Mouse (Mus musculus) naive thymus-derived CD4-positive, alpha-beta T cell, adult 2 months (primary cell): Measurements from ENCODE around the gene Tmem44.
"Not testable (repeated sequence)": the region's sequence is repeated elsewhere in the genome, so short reads cannot be mapped to it uniquely, and the experiment has no call there.

ENCODE experiments used
- DNase-seq: peaks from one replicate; pipeline ENCODE4 v3.0.0-alpha.2; 2011; ENCODE audit warnings: low read depth

Gene Tmem44

DNA sequence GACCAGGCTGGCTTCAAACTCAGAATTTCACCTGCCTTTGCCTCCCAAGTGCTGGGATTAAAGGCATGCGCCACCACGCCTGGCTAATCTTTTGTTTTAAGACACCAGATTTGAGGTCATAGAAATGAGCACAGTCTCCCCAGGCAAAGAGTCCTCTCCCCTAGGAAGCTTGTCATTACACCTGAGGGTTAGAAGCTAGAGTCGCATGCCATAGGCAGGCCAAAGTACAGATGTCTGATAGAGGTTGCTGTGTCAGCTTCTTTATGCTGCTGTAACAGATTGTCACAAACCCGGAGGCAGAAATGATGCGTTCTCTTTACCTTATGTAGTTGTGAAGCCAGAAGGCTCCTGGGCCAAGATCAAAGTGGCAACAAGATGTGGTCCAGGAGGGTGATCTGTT is 53.3 kb downstream of the Tmem44 start:
- no peak for DNase-seq

DNA sequence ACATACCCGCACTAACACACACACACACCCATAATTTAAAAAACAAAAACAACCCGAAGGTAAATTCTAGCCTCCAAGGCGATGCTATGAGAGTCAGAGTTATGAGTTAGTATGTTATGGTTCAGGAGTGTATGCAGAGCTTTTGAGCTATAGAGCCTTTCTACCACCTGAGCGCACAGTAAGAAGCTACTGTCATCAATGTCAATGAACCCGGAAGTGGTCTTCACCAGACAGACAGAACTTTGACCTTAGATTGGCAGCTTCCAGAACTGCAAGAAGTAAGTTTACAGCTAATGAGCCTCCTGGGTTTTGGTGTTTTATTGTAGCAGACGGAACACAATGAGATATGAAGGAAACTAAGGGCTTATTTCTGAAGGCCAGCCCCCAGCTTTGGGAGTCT is 55.8 kb downstream of the Tmem44 start:
- no peak for DNase-seq

DNA sequence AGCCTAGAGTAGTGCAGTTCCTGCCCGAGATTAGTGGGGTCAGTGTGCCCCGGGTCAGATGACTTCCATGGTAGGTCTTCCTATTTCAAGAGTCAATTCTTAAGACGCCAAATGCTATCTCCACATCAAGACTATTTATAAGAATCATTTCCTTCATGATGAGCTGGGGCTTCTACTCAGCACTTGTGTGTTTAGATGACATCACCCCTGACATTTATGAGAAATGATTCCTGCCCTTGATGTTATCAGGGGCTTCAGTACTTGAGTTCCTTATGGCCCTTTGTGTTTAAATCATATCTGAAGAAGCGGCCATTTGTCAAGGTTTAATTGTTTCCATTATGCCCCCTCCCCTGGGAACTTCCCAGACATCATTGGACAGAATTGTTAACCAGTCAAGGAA is 58.9 kb downstream of the Tmem44 start:
- no peak for DNase-seq

DNA sequence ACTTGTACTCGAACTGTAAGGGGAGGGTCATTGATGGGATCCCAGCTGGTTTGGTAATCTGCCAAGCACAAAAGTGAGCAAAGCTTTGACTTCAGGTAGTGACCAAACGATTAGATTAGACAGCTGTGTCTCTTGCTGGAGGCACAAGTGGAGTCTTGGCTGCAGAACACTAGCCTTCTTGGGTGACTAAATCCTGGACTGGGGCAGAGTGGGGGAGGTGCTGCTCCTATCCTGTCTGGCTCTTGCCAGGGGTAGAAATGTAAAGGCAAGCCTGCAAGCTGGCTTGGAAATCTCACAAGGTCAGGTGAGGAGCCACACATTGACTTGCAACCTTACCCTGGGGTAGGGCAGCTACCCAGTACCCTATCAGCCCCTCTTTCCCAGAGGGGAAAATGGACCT is 59.9 kb downstream of the Tmem44 start:
- DNase-seq = no peak

DNA sequence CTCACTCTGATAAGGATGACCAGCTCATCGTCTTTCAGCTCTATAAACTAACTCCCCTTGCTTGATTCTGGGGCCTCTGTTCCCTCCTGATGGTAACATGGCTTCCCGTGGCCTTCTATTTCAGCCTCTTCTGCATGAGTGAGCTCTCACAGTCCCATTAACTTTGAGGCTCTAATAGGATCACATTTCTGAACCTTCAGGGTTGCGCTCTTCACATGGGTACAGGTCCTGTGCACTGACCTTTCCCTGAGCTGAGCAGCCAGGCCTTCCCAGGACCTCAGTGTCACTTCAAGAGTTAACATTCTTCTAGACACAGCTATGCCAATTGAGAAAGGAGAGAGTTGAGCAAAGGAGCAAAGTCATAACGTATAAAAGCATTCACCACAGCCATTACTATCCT is 60.3 kb downstream of the Tmem44 start:
- no peak for DNase-seq

GRCm38 (mm10) chr16:30489662-30490061 is 61.0 kb downstream of the Tmem44 start:
- DNase-seq = no peak

DNA sequence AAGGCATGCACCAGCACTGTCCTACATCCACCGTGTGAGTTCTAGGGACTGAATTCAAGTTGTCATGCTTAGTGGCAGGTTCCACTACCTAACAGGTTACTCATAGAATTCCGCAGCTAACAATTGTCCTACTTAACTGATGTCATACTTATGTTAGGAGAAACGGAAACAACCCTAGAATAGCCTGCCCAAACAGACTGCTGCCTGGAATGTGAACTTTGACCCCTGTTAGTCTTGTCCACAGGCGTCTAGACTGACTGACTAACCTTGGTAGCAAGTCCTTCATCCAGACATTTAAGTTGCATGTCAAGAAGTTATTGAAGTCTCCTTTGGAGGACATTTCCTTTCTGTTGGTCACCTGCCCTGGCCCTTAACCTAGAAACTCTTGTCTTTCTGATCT is 64.1 kb downstream of the Tmem44 start:
- DNase-seq = no peak

GRCm38 (mm10) chr16:30477791-30478190 is 72.9 kb downstream of the Tmem44 start:
- DNase-seq = no peak

DNA sequence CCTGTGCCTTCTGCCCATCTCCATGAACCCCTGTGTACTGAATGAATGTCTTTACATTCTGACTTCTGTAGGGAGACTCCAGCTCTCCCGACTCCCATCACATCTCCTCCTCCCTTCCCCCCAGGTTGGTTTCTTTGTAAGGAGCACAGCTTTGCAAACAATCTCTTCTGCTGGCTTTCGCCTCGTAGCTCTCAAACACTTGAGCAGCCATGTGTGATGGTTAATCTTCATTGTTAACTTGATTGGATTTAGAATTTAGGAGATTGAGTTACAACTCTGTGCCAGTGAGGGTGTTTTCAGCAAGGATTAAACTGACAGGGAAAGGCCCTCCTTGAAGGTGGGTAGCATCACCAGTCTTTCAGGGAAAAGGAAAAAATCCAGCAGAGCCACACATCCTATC is 73.6 kb downstream of the Tmem44 start:
- no peak for DNase-seq

DNA sequence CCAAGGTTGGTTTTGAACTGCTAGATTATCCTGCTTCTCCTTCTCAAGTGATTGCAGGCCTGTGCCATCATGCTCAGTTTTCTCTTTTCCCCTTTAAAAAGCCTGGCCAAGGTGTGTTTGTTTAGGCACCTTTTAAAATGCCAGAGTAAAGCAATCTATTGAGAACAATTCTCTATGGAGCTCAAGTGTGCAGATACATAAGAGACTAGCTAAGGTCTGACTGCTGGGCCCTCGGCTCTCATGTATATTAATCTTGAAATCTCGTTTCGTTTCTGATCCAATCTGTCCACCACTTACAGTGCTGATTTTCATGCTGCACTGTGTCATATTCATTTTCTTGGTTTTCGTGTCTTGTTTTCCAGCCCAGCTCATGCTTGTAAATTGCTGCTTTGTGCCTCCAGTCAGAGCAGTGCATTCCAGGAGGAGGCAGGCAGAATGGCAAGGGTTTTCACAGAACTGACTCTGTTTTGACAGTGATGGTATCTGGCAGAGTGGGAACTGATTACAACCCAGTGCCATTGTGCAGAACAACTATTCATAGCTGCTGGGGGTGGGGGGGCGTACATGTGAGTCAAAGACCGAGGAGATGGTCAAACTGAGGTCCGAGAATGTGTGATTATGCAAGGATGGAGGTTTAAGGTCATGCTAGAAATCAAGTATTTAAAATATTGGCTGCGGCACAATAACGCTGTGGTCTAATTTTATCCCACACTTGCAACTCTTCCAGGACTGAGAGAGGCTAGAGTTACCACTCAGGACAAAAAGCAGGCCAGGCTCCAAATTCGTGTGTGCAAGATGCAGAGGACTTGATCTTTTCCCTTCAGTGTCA is 74.8 kb downstream of the Tmem44 start:
- no peak for DNase-seq

DNA sequence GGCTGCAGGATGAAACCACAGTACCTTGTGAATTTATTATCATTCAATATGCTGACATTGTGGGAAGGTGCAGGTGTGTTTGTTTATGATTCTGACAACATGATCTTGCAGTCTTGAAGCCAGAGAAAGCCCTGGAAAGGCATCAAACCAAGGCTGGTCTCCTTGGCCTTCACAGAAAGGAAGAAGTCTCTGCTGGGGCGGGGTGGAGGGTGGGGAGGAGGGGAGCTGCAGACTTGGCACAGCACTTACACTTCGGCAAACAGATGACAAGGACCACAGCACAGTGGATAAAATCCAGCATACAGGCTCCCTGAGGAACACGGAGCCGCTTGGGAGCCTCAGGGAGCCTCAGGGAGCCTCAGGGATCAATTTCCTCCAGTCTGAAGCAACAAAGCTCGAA is 78.2 kb downstream of the Tmem44 start:
- no peak for DNase-seq

- DNase-seq = no peak
Observed at GRCm38 (mm10) chr16:30471912-30472311, 78.7 kb downstream of the Tmem44 start.

GRCm38 (mm10) chr16:30468944-30469343 is 81.7 kb downstream of the Tmem44 start:
- DNase-seq = no peak

DNA sequence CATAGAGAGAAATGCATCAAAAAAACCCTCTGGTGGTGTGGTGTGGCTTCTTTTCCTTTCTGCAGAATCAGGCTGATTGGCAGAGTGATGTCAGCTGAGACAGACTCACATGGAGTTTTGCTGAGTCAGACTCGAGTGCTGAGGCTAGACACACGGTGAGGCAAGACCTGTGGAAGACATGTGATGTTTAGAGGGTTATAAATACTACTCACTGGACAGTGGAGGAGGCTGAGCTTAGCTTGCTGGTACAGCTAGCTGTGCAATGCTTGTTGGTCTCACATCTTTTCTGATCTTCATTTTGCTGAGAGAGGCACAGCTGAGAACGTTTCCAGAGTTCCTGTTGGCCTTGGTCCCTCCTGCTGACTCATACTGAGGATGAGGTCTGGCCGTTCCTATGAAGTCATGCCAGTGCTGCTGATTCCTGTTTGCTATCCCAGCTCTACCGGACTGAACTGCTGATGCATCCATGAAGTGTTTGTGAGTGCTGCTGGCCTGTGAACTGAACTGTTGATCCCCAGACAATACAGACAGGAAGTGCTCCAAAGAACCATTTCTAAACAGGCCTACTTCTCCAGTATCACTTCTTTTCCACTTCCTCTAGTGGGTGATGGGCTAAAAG is 84.9 kb downstream of the Tmem44 start:
- DNase-seq = no peak

GRCm38 (mm10) chr16:30464742-30465141 is 85.9 kb downstream of the Tmem44 start:
- not testable (repeated sequence) for DNase-seq
